In genomic region chr12:108334529-108334928, GRCm38 (mm10) we compare ENCODE assay signal across 8 mouse cellular contexts. TPM values are rescaled to one million over a fixed set of nuclear protein-coding genes. Genes with fewer than 3 reads are reported as not detected.
DNase-seq lines count a peak whose midpoint lies in the region; ATAC-seq and TF ChIP-seq lines count a peak whose summit lies in the region.

No protein-coding gene starts in this region.

- H3K4me1 ChIP-seq in brown adipose tissue, adult 24 weeks (ENCODE audit: control insufficient read depth, insufficient read depth, insufficient read length, low read length), result no peaks in the 10 kb centered on the region
- 0 out of 2 replicates have a peak, but pooled peaks cover 7% of the 10 kb centered on the region for H3K4me1 ChIP-seq in hindbrain, embryonic 11.5 days (replicated peaks; ENCODE audit: control insufficient read depth, insufficient read depth, low read length)
- peaks cover 6% of the 10 kb centered on the region for H3K4me1 ChIP-seq in limb, embryonic 14.5 days (ENCODE audit: control insufficient read depth, insufficient read depth, low read length)

- 2% methylated on average over 31 of the region's 32 CpGs for WGBS in hindbrain, embryonic 11.5 days
- 3% methylated on average over 24 of the region's 32 CpGs for WGBS in limb, embryonic 14.5 days

- no peak for TF ChIP-seq CTCF in layer of hippocampus, adult 2 months (conservative IDR thresholded peaks at IDR 0.05)

- H3K9me3 ChIP-seq in hindbrain, embryonic 11.5 days (ENCODE audit: control insufficient read depth, low read length), result no peaks in the 10 kb centered on the region
- H3K9me3 ChIP-seq in limb, embryonic 14.5 days (ENCODE audit: control insufficient read depth, low read length), result no peaks in the 10 kb centered on the region

- peaks cover 11% of the 10 kb centered on the region for H3K27me3 ChIP-seq in hindbrain, embryonic 11.5 days (ENCODE audit: control insufficient read depth, insufficient read depth, low read length)
- peaks cover 10% of the 10 kb centered on the region; the same call in 1 of the 2 replicates for H3K27me3 ChIP-seq in limb, embryonic 14.5 days (ENCODE audit: control insufficient read depth, insufficient read depth, low read length)

- no peaks in the 10 kb centered on the region for H3K36me3 ChIP-seq in hindbrain, embryonic 11.5 days (ENCODE audit: control insufficient read depth, insufficient read depth, low read length)
- no peaks in the 10 kb centered on the region for H3K36me3 ChIP-seq in limb, embryonic 14.5 days (ENCODE audit: control insufficient read depth, insufficient read depth, low read length)

- peak; percentile 30 for DNase-seq in layer of hippocampus, adult 2 months (ENCODE audit: low spot score in 2 of 2)
- DNase-seq in layer of hippocampus, adult 11-12 months (ENCODE audit: low spot score), result no peak
- no peak for DNase-seq in hindbrain, embryonic 11.5 days (ENCODE audit: low spot score)
- DNase-seq in limb, embryonic 14.5 days (ENCODE audit: low spot score), result no peak
- peak; percentile 46 for DNase-seq in right cerebral cortex, adult 2 months (ENCODE audit: low spot score in 2 of 2)
- no peak for DNase-seq in ovary, adult 18-20 months (ENCODE audit: low spot score)

- no peak for TF ChIP-seq POLR2A in limb, embryonic 14.5 days (IDR thresholded peaks at IDR 0.05; ENCODE audit: borderline replicate concordance, extremely low read depth, insufficient read depth, insufficient read length)

- peak overlapping the region; percentile 62 for H3K9ac ChIP-seq in hindbrain, embryonic 11.5 days (ENCODE audit: low read depth, low read length)
- H3K9ac ChIP-seq in limb, embryonic 14.5 days (ENCODE audit: low read depth, low read length, severe bottlenecking), result peak overlapping the region; percentile 61

- H3K4me2 ChIP-seq in hindbrain, embryonic 11.5 days (replicated peaks; ENCODE audit: low read depth, low read length), result peak overlapping the region; percentile 97
- H3K4me2 ChIP-seq in limb, embryonic 14.5 days (replicated peaks; ENCODE audit: low read depth, low read length, severe bottlenecking), result peak overlapping the region; percentile 98

- H3K4me3 ChIP-seq in layer of hippocampus, adult 2 months, result peak overlapping the region; percentile 66
- H3K4me3 ChIP-seq in brown adipose tissue, adult 24 weeks (ENCODE audit: insufficient read depth, low read depth, low read length), result peak overlapping the region; percentile 52
- peak overlapping the region; percentile 59 for H3K4me3 ChIP-seq in hindbrain, embryonic 11.5 days (ENCODE audit: low read depth, low read length)
- H3K4me3 ChIP-seq in limb, embryonic 14.5 days (replicated peaks; ENCODE audit: low read length), result peak overlapping the region; percentile 66

- H3K27ac ChIP-seq in layer of hippocampus, adult 2 months, result peak overlapping the region; percentile 88
- no peak overlapping the region for H3K27ac ChIP-seq in brown adipose tissue, adult 24 weeks (replicated peaks; ENCODE audit: low read depth, low read length)
- no peak overlapping the region for H3K27ac ChIP-seq in hindbrain, embryonic 11.5 days (ENCODE audit: low read depth, low read length)
- H3K27ac ChIP-seq in limb, embryonic 14.5 days (replicated peaks; ENCODE audit: low read depth, low read length), result no peak overlapping the region

- ATAC-seq in hindbrain, embryonic 11.5 days (ENCODE audit: low FRiP score), result no peak
- peak; percentile 10 for ATAC-seq in limb, embryonic 14.5 days (ENCODE audit: low FRiP score, low read depth)
- no peak for ATAC-seq in monocyte, adult 5-6 weeks (replicated peaks; ENCODE audit: insufficient number of reproducible peaks, low FRiP score, low TSS enrichment, poor library complexity, severe bottlenecking)

RNA-seq across cellular contexts. Expression of gene Cyp46a1, which starts 0.3 kb away (rescaled TPM):
- total RNA-seq in layer of hippocampus, adult 2 months (2021), result 100 to 1,000 TPM; 169 TPM
- polyA plus RNA-seq in brown adipose tissue, adult 24 weeks (2012; ENCODE audit: insufficient read depth, insufficient read length, missing spikeins), result not detected in 2 replicates
- polyA plus RNA-seq in hindbrain, embryonic 11.5 days (2014; fragmentation: Nextera tagmentation; extraction: Ambion mirVana), result 11.0 and 11.7 TPM in 2 replicates
- polyA plus RNA-seq in limb, embryonic 14.5 days (2012; rRNA removed), result 24.8 and 30.8 TPM in 2 replicates
- 6.4 and 6.6 TPM in 2 replicates for polyA plus RNA-seq in limb, embryonic 14.5 days (2014; fragmentation: Nextera tagmentation; extraction: Ambion mirVana)
- total RNA-seq in monocyte, adult 5-6 weeks (2017), result not detected in 3 replicates

RNA-seq across cellular contexts. Expression of gene Hhipl1, which starts 28.5 kb away (rescaled TPM):
- total RNA-seq in layer of hippocampus, adult 2 months (2021), result 1 to 10 TPM; 5.1 to 6.4 TPM
- polyA plus RNA-seq in brown adipose tissue, adult 24 weeks (2012; ENCODE audit: insufficient read depth, insufficient read length, missing spikeins), result not detected in 2 replicates
- polyA plus RNA-seq in hindbrain, embryonic 11.5 days (2014; fragmentation: Nextera tagmentation; extraction: Ambion mirVana), result 1.2 and 1.8 TPM in 2 replicates
- polyA plus RNA-seq in limb, embryonic 14.5 days (2012; rRNA removed), result 2.7 and 3.0 TPM in 2 replicates
- 0.58 and 1.5 TPM in 2 replicates for polyA plus RNA-seq in limb, embryonic 14.5 days (2014; fragmentation: Nextera tagmentation; extraction: Ambion mirVana)
- not detected in 3 replicates for total RNA-seq in monocyte, adult 5-6 weeks (2017)

RNA-seq across cellular contexts. Expression of gene Eml1, which starts 36.2 kb away (rescaled TPM):
- 10 to 100 TPM; 46.6 to 47.4 TPM for total RNA-seq in layer of hippocampus, adult 2 months (2021)
- 4.2 and 5.1 TPM in 2 replicates for polyA plus RNA-seq in brown adipose tissue, adult 24 weeks (2012; ENCODE audit: insufficient read depth, insufficient read length, missing spikeins)
- 91.3 and 107 TPM in 2 replicates for polyA plus RNA-seq in hindbrain, embryonic 11.5 days (2014; fragmentation: Nextera tagmentation; extraction: Ambion mirVana)
- 36.3 and 38.4 TPM in 2 replicates for polyA plus RNA-seq in limb, embryonic 14.5 days (2012; rRNA removed)
- polyA plus RNA-seq in limb, embryonic 14.5 days (2014; fragmentation: Nextera tagmentation; extraction: Ambion mirVana), result 44.4 and 48.2 TPM in 2 replicates
- not detected in 3 replicates for total RNA-seq in monocyte, adult 5-6 weeks (2017)

RNA-seq across cellular contexts. Expression of gene Ccdc85c, which starts 59.3 kb away (rescaled TPM):
- total RNA-seq in layer of hippocampus, adult 2 months (2021), result 10 to 100 TPM; 68.4 to 68.5 TPM
- 2.3 and 3.3 TPM in 2 replicates for polyA plus RNA-seq in brown adipose tissue, adult 24 weeks (2012; ENCODE audit: insufficient read depth, insufficient read length, missing spikeins)
- 17.2 and 17.8 TPM in 2 replicates for polyA plus RNA-seq in hindbrain, embryonic 11.5 days (2014; fragmentation: Nextera tagmentation; extraction: Ambion mirVana)
- polyA plus RNA-seq in limb, embryonic 14.5 days (2012; rRNA removed), result 9.9 and 13.1 TPM in 2 replicates
- 6.1 and 6.4 TPM in 2 replicates for polyA plus RNA-seq in limb, embryonic 14.5 days (2014; fragmentation: Nextera tagmentation; extraction: Ambion mirVana)
- total RNA-seq in monocyte, adult 5-6 weeks (2017), result 0.32 to 1.4 TPM in 2 of 3 replicates, not detected in the other

Comparison
In these comparisons a context has a peak if more than half of its experiments do, and no peak if none do; other contexts are left out.
1. DNase-seq: peak in layer of hippocampus, adult 2 months (2 of 2) and right cerebral cortex, adult 2 months (2 of 2); none in layer of hippocampus, adult 11-12 months (single experiment), hindbrain, embryonic 11.5 days (single experiment), limb, embryonic 14.5 days (single experiment) and ovary, adult 18-20 months (single experiment).
2. Peak in every context shown above with its lines, with median percentiles within 50 percentile points of each other: H3K4me3 ChIP-seq.